Mouse (Mus musculus) right cerebral cortex, adult 18-20 months (tissue): ENCODE data around the gene Timm13.

Experiments
- DNase-seq: peaks from one replicate; pipeline ENCODE4 v3.0.0; 2022; ENCODE audit warnings: mixed read lengths

Gene Timm13

GRCm38 (mm10) chr10:80857386-80857785 lies 43.4 kb downstream of the Timm13 start:
- peak; percentile 48 for DNase-seq

DNA sequence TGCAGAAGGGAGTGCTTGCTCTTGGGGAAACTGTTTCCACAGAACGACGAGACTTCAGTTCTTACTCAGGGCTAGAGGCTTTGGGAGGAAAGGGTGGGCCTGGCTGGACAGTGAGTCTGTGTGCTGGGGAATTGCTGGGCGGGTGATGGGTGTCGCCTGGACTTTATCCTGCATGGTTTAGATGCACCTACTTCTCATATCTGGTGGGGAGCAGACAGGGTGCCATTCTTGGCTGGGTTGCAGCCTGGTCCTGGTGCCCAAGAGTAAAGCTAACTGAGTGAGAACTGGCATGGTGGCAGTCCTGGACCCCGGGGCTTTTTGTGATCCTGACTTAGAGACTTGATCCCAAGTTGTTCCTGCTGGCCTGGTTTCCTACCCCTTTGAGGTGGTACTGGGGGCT lies 43.9 kb downstream of the Timm13 start:
- DNase-seq = no peak

DNA sequence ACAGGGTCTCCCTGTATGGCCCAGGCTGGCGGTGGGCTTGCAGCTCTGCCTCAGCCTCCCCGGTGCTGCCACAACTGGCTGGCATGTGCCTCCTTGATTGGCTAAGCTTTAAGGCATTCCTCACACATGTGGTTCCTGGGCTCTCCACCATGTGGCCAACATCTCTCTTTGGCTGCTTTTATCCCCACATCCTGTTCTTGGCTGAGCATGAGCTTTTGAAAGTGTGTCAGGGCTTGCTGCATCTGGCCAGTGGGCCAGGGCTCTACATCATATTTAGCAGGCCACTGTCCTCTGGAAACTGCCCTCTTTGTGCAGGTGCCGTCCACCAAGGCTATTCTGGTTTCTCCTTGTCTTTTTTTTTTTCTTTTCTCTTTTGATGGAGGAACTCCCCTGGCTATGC lies 44.5 kb downstream of the Timm13 start:
- no peak for DNase-seq

DNA sequence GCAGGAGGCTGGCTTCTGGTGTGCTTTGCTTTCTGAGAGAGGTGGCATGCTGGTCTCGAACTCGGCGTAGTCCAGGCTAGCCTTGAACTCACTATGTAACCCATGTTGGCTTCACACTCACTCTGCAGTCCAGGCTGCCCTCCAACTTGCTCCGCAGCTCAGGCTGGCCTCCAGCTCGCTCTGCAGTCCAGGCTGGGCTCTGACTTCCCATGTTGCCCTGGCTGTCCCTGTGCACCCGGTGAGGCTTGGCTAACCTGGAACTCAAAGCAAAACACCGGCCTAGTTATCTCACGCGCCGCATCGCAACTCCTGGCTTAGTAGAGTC lies 45.1 kb downstream of the Timm13 start:
- DNase-seq = no peak

DNA sequence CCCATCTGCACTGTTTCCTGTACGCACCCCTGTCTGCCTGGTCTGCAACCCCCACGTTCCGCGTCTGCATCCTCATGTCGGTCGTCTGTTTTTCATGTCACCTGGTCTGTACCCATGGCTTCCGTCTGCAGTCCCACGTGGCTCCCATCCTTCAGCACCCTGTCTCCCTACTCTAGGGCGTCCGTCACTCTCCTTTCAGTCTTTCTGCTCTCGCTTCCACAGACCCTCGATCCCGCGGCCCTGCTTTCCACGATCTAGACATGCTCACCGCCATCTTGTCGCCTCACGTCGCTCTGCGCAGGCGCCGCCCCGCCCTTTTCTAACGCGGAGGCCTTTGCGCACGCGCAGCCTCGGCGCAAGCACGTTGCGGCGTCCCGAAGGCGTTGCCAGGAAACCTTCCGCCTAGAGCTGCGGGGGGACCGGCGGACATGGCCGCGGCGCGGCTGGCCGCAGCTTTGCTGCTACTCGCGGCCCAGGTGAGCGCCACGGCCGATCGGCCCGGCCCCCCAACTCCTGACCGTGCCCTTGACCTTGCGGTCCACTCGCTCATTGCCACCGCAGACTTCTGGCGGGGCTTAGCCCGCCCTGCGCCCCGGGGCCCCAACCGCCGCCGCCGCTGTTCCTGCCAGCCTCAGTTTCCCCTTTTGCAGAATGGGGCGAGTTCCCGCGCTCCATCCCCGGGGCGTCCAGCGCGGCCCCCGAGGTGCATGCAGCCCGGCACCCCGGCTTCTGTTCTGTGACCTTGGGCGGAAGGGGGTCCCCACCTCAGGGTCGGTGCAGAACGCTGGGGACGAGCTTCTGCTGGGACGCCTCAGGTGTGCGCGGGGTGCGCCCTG lies 45.6 kb downstream of the Timm13 start, which contains the start of the genes Lsm7 and Sppl2b:
Gene Lsm7, minus strand, starts transcription at position 297 of the 836 bp plus-strand sequence.
Gene Sppl2b, plus strand, starts transcription at position 363 of the 836 bp plus-strand sequence.
- peak; percentile 96 for DNase-seq
